Mouse (Mus musculus): ENCODE measurements at regions not wholly inside any gene's neighbourhood (a gene's known extent, or its start where the extent isn't known, plus 50 kb on each side); places are given as distances from the start of the nearest gene placed in this dataset.

GRCm38 (mm10) chr11:43989911-43990430, 89.0 kb upstream of the Adra1b start:
- TF ChIP-seq USF1 (IDR thresholded peaks at IDR 0.05; ENCODE audit: low read depth) (no peak), MYOD1 (IDR thresholded peaks at IDR 0.05; ENCODE audit: control insufficient read depth in 1 of 3, insufficient read length in 2 of 3, low read depth in 2 of 3) (no peak), POLR2A (IDR thresholded peaks at IDR 0.05; ENCODE audit: insufficient read length, low read depth) (no peak), MAX (IDR thresholded peaks at IDR 0.05; ENCODE audit: low read depth) (no peak), SRF (IDR thresholded peaks at IDR 0.05; ENCODE audit: control insufficient read depth, insufficient read length, low read depth) (no peak), POLR2AphosphoS2 (IDR thresholded peaks at IDR 0.05; ENCODE audit: insufficient read length, low read depth) (no peak), E2F4 (IDR thresholded peaks at IDR 0.05; ENCODE audit: insufficient read depth) (no peak), MYOG (IDR thresholded peaks at IDR 0.05; ENCODE audit: control insufficient read depth in 1 of 3, insufficient read depth in 1 of 3, insufficient read length in 2 of 3, low read depth in 2 of 3) (no peak), TCF12 (IDR thresholded peaks at IDR 0.05; ENCODE audit: insufficient read depth, poor library complexity, severe bottlenecking) (no peak), CEBPB (IDR thresholded peaks at IDR 0.05; ENCODE audit: insufficient read depth, poor library complexity, severe bottlenecking) (no peak), REST (IDR thresholded peaks at IDR 0.05; ENCODE audit: insufficient read depth, insufficient read length) (no peak)
